Mouse (Mus musculus) forebrain, embryonic 14.5 days (tissue): ENCODE results near the gene Slc6a6. TPM values are rescaled to one million over a fixed set of nuclear protein-coding genes. Genes with fewer than 3 reads are reported as not detected.

ENCODE experiments used
- ATAC-seq: fragments of 200-750 bp; cut with Nextera tagmentation; 2 replicates; pipeline ENCODE4 v1.8.0; 2017; ENCODE audit warnings: mild to moderate bottlenecking, moderate library complexity
- DNase-seq: peaks from one replicate; pipeline ENCODE4 v3.0.0-alpha.2; 2015; ENCODE audit warnings: low spot score
- H3K27ac ChIP-seq: fragments of 300-500 bp; sonication (generic); 2 replicates; pipeline ENCODE4 v1.5.1; 2014; ENCODE audit warnings: low read depth, mild to moderate bottlenecking, control low read depth, low read length, moderate library complexity
- H3K27me3 ChIP-seq: fragments of 300-500 bp; sonication (generic); replicated peaks from 2 replicates; pipeline ENCODE4 v1.6.1; 2014; ENCODE audit warnings: low read length, control low read depth, mixed read lengths; ENCODE audit not compliant: control insufficient read depth, insufficient read depth
- H3K36me3 ChIP-seq: fragments of 300-500 bp; sonication (generic); 2 replicates; pipeline ENCODE4 v1.6.1; 2014; ENCODE audit warnings: low read length, control low read depth; ENCODE audit not compliant: control insufficient read depth, insufficient read depth
- H3K4me1 ChIP-seq: fragments of 300-500 bp; sonication (generic); 2 replicates; pipeline ENCODE4 v1.6.1; 2014; ENCODE audit warnings: antibody characterized with exemption, low read length, control low read depth; ENCODE audit not compliant: control insufficient read depth, insufficient read depth
- H3K4me2 ChIP-seq: fragments of 300-500 bp; sonication (generic); 2 replicates; pipeline ENCODE4 v1.6.1; 2014; ENCODE audit warnings: mild to moderate bottlenecking, control low read depth, low read length
- H3K4me3 ChIP-seq: fragments of 300-500 bp; sonication (generic); 2 replicates; pipeline ENCODE4 v1.5.1; 2014; ENCODE audit warnings: low read depth, low read length, control low read depth
- H3K9ac ChIP-seq: fragments of 300-500 bp; sonication (generic); 2 replicates; pipeline ENCODE4 v1.6.1; 2014; ENCODE audit warnings: mild to moderate bottlenecking, low read length, control low read depth, moderate library complexity
- H3K9me3 ChIP-seq: fragments of 300-500 bp; sonication (generic); replicated peaks from 2 replicates; pipeline ENCODE4 v1.6.1; 2016; ENCODE audit warnings: low read length, control low read depth, mixed read lengths; ENCODE audit not compliant: control insufficient read depth
- whole genome bisulfite sequencing: fragments of 180-500 bp; shearing (Covaris S2); extraction: QIAGEN DNeasy Blood & Tissue Kit; methylation state at CpG from one replicate; pipeline ENCODE4 v1.1.7; 2014; 5-methylcytosine and 5-hydroxymethylcytosine counted together
- polyA plus RNA-seq: library from polyadenylated mRNA; unstranded; fragments of >200 nt; fragmentation: Nextera tagmentation; extraction: Ambion mirVana; gene quantifications from 2 replicates; pipeline ENCODE4 v1.2.1, GENCODE M21; 2014

Gene Slc6a6
- polyA plus RNA-seq, 1 experiment from 2014 or later, result 45.6 TPM

- H3K4me1 ChIP-seq, result peaks cover 13% of the 10 kb centered on the region
- DNase-seq, result peak; percentile 69
These were observed 36.5 kb upstream of the Slc6a6 start for GRCm38 (mm10) chr6:91647385-91647791.

GRCm38 (mm10) chr6:91650255-91650654 is 33.6 kb upstream of the Slc6a6 start:
- ATAC-seq, result no peak
- Histone ChIP-seq H3K4me3 (no peak overlapping the region), H3K9me3 (no peaks in the 10 kb centered on the region), H3K4me2 (no peak overlapping the region), H3K9ac (no peak overlapping the region), H3K4me1 (peaks cover 13% of the 10 kb centered on the region), H3K27ac (no peak overlapping the region), H3K27me3 (no peaks in the 10 kb centered on the region), H3K36me3 (no peaks in the 10 kb centered on the region)
- no peak for DNase-seq
- 79% methylated on average over 9 of the region's 9 CpGs for WGBS

More at GRCm38 (mm10) chr6:91647385-91647791, 36.5 kb upstream of the Slc6a6 start:
- H3K27me3 ChIP-seq, result no peaks in the 10 kb centered on the region
- 75% methylated on average over 9 of the region's 9 CpGs for WGBS
- no peaks in the 10 kb centered on the region for H3K36me3 ChIP-seq
- no peak overlapping the region for H3K4me2 ChIP-seq
- peak; percentile 29; the same call in 1 of the 2 replicates for ATAC-seq
- no peak overlapping the region for H3K27ac ChIP-seq
- no peak overlapping the region for H3K9ac ChIP-seq
- no peaks in the 10 kb centered on the region for H3K9me3 ChIP-seq
- H3K4me3 ChIP-seq, result no peak overlapping the region

GRCm38 (mm10) chr6:91652296-91652695 is 31.6 kb upstream of the Slc6a6 start:
- Histone ChIP-seq H3K9me3 (no peaks in the 10 kb centered on the region), H3K4me3 (no peak overlapping the region), H3K36me3 (no peaks in the 10 kb centered on the region), H3K4me1 (peaks cover under 1% of the 10 kb centered on the region; the same call in 1 of the 2 replicates), H3K27me3 (no peaks in the 10 kb centered on the region), H3K27ac (no peak overlapping the region), H3K9ac (no peak overlapping the region), H3K4me2 (no peak overlapping the region)
- DNase-seq, result no peak
- WGBS, result 85% methylated on average over 3 of the region's 3 CpGs
- ATAC-seq, result no peak

GRCm38 (mm10) chr6:91655244-91655643 is 28.6 kb upstream of the Slc6a6 start:
- H3K4me1 ChIP-seq, result no peaks in the 10 kb centered on the region
- ATAC-seq (no peak), DNase-seq (no peak)
- H3K9me3 ChIP-seq, result no peaks in the 10 kb centered on the region
- no peaks in the 10 kb centered on the region for H3K36me3 ChIP-seq
- H3K27ac ChIP-seq, result no peak overlapping the region
- H3K4me3 ChIP-seq, result no peak overlapping the region
- no peak overlapping the region for H3K9ac ChIP-seq
- WGBS, result 50% methylated on average over 3 of the region's 3 CpGs
- no peaks in the 10 kb centered on the region for H3K27me3 ChIP-seq
- no peak overlapping the region for H3K4me2 ChIP-seq

- Histone ChIP-seq H3K9me3 (no peaks in the 10 kb centered on the region), H3K4me1 (no peaks in the 10 kb centered on the region), H3K4me2 (no peak overlapping the region), H3K27me3 (no peaks in the 10 kb centered on the region), H3K36me3 (no peaks in the 10 kb centered on the region), H3K9ac (no peak overlapping the region), H3K27ac (no peak overlapping the region), H3K4me3 (no peak overlapping the region)
- ATAC-seq, result no peak
- no peak for DNase-seq
- WGBS, result 46% methylated on average over 6 of the region's 6 CpGs
These were observed 27.9 kb upstream of the Slc6a6 start for GRCm38 (mm10) chr6:91655874-91656433.

- Histone ChIP-seq H3K27ac (no peak overlapping the region), H3K27me3 (no peaks in the 10 kb centered on the region), H3K9ac (no peak overlapping the region), H3K9me3 (no peaks in the 10 kb centered on the region), H3K36me3 (no peaks in the 10 kb centered on the region), H3K4me1 (no peaks in the 10 kb centered on the region), H3K4me3 (no peak overlapping the region), H3K4me2 (no peak overlapping the region)
- DNase-seq (no peak), ATAC-seq (no peak)
- WGBS, result 40% methylated on average over 1 of the region's 1 CpGs
These were observed 25.6 kb upstream of the Slc6a6 start for GRCm38 (mm10) chr6:91658288-91658687.

GRCm38 (mm10) chr6:91659841-91660509 is 23.9 kb upstream of the Slc6a6 start:
- Histone ChIP-seq H3K4me2 (no peak overlapping the region), H3K27me3 (no peaks in the 10 kb centered on the region), H3K36me3 (no peaks in the 10 kb centered on the region), H3K4me1 (no peaks in the 10 kb centered on the region), H3K9me3 (no peaks in the 10 kb centered on the region), H3K27ac (no peak overlapping the region), H3K4me3 (no peak overlapping the region), H3K9ac (no peak overlapping the region)
- WGBS, result 69% methylated on average over 2 of the region's 2 CpGs
- ATAC-seq (no peak), DNase-seq (no peak)

GRCm38 (mm10) chr6:91662301-91662700 is 21.6 kb upstream of the Slc6a6 start:
- H3K9ac ChIP-seq, result no peak overlapping the region
- ATAC-seq (no peak), DNase-seq (no peak)
- H3K9me3 ChIP-seq, result no peaks in the 10 kb centered on the region
- H3K36me3 ChIP-seq, result no peaks in the 10 kb centered on the region
- H3K27me3 ChIP-seq, result no peaks in the 10 kb centered on the region
- 90% methylated on average over 6 of the region's 6 CpGs for WGBS
- H3K27ac ChIP-seq, result no peak overlapping the region
- no peaks in the 10 kb centered on the region for H3K4me1 ChIP-seq
- H3K4me3 ChIP-seq, result no peak overlapping the region
- no peak overlapping the region for H3K4me2 ChIP-seq

GRCm38 (mm10) chr6:91663616-91664015 is 20.2 kb upstream of the Slc6a6 start:
- H3K27me3 ChIP-seq, result no peaks in the 10 kb centered on the region
- H3K4me3 ChIP-seq, result no peak overlapping the region
- ATAC-seq (no peak), DNase-seq (no peak)
- H3K27ac ChIP-seq, result no peak overlapping the region
- H3K9me3 ChIP-seq, result no peaks in the 10 kb centered on the region
- no peak overlapping the region for H3K9ac ChIP-seq
- 79% methylated on average over 6 of the region's 6 CpGs for WGBS
- H3K4me2 ChIP-seq, result no peak overlapping the region
- no peaks in the 10 kb centered on the region for H3K36me3 ChIP-seq
- no peaks in the 10 kb centered on the region for H3K4me1 ChIP-seq
